ENCODE assay signal across 10 mouse cellular contexts in the genomic region with DNA sequence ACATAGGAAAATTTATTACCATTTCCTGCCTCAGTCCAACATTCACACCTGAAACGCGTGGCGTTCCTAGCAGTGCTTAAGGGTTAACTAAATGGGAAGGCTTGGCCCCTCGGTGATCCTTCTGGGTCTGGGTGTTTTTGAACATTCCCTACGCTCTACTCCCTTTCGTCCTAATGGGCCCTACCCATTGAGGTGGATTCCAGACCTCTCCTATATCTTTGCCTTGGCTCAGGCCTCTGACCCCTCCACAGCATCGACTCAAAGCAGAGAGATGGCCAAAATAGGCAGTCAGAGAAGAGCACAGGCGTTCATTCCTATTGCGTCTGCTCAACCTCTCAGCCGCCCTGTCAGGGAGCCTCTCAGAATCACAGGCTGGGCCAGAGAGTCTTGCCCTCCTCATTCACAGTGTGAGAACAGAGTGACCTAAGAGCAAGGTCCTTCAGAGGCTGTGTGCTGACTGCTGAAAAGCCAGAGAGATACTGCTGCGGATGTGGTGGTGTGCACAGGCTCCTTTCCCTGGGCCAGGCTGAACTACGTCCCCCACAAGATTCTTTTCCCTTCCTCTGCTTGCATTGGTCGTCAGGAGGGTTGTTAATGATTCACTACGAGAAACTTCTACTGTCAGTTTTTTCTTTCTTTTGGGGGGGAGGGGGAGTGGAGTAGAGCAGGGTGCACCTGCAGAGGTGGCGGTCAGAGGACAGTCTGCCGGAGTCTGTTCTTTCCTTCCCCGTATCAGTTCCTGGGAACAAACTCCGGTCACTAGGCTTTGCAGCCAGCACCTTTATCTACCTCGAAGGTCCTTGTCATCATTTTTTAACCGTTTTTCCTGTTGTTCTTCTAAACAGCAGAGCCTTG. TPM values are rescaled to one million over a fixed set of nuclear protein-coding genes. Genes with fewer than 3 reads are reported as not detected.
DNase-seq lines count a peak whose midpoint lies in the region; ATAC-seq and TF ChIP-seq lines count a peak whose summit lies in the region.
"Had no signal": no experiment of that assay in that cellular context is flagged by ENCODE, and none has a peak within 500 bp of the region (broad histone marks: within the 10 kb centered on the region; RNA-seq: fewer than 3 reads in every experiment).

No protein-coding gene starts in this region.

- no peak for TF ChIP-seq CTCF in kidney, postnatal 0 days (IDR thresholded peaks at IDR 0.05; ENCODE audit: low read depth)

- peak overlapping the region; percentile 10 to 20; a peak in 2 of 4 replicates for H3K4me3 ChIP-seq in heart, embryonic 14.5 days (ENCODE audit: control insufficient read depth in 1 of 2, insufficient read depth in 1 of 2, low read depth in 1 of 2, low read length in 2 of 2)
- H3K4me3 ChIP-seq in kidney, postnatal 0 days (replicated peaks; ENCODE audit: low read depth, low read length), result no peak overlapping the region
- H3K4me3 ChIP-seq: midbrain, embryonic 12.5 days had no signal

- peak; percentile 94 for ATAC-seq in heart, embryonic 14.5 days (ENCODE audit: insufficient number of reproducible peaks, insufficient read depth, low FRiP score, low read depth)
- ATAC-seq in kidney, postnatal 0 days (replicated peaks; ENCODE audit: low FRiP score, low read depth), result peak; percentile 93

- peak overlapping the region; percentile 96 to 98 for H3K27ac ChIP-seq in heart, embryonic 14.5 days (replicated peaks in 1 of 2; ENCODE audit: control insufficient read depth in 1 of 2, insufficient read depth in 1 of 2, low read depth in 2 of 2, low read length in 2 of 2)
- H3K27ac ChIP-seq in kidney, postnatal 0 days, result peak overlapping the region; percentile 60
- H3K27ac ChIP-seq: midbrain, embryonic 12.5 days had no signal

- no peaks in the 10 kb centered on the region for H3K36me3 ChIP-seq in heart, embryonic 14.5 days (ENCODE audit: control insufficient read depth, insufficient read depth, low read length)
- no peaks in the 10 kb centered on the region for H3K36me3 ChIP-seq in kidney, postnatal 0 days (ENCODE audit: insufficient read depth, low read length)
- H3K36me3 ChIP-seq: midbrain, embryonic 12.5 days had no signal

- DNase-seq in embryo, embryonic 10 days (ENCODE audit: low spot score), result peak; percentile 22
- no peak for DNase-seq in embryo, embryonic 9.5 days (ENCODE audit: extremely low spot score)
- peak; percentile 51 for DNase-seq in kidney, postnatal 0 days (ENCODE audit: low spot score)
- DNase-seq in ovary, postnatal 14 days (ENCODE audit: low spot score), result peak; percentile 22
- no peak for DNase-seq in layer of hippocampus, postnatal 25 days (ENCODE audit: extremely low spot score in 1 of 2, low spot score in 1 of 2)
- DNase-seq in thymus, postnatal 10 days (ENCODE audit: low spot score in 2 of 2), result no peak
- no peak for DNase-seq in frontal cortex, postnatal 14 days (ENCODE audit: low spot score in 2 of 2)
- DNase-seq: spleen, adult 18-20 months had no signal

- no peaks in the 10 kb centered on the region for H3K27me3 ChIP-seq in heart, embryonic 14.5 days (ENCODE audit: control insufficient read depth, insufficient read depth, low read length)
- no peaks in the 10 kb centered on the region for H3K27me3 ChIP-seq in kidney, postnatal 0 days (ENCODE audit: insufficient read depth, low read length)
- H3K27me3 ChIP-seq: midbrain, embryonic 12.5 days had no signal

- peak overlapping the region; percentile 63 for H3K4me2 ChIP-seq in heart, embryonic 14.5 days (ENCODE audit: low read length)
- no peak overlapping the region for H3K4me2 ChIP-seq in kidney, postnatal 0 days (ENCODE audit: low read length)
- H3K4me2 ChIP-seq: midbrain, embryonic 12.5 days had no signal

- 23% methylated on average over 20 of the region's 20 CpGs for WGBS in heart, embryonic 14.5 days
- 39% methylated on average over 20 of the region's 20 CpGs for WGBS in kidney, postnatal 0 days

- H3K4me1 ChIP-seq in heart, embryonic 14.5 days (ENCODE audit: control insufficient read depth in 2 of 2, insufficient read depth in 2 of 2, low read length in 2 of 2), result peaks cover 33 to 49% of the 10 kb centered on the region in 2 experiments
- no peaks in the 10 kb centered on the region for H3K4me1 ChIP-seq in kidney, postnatal 0 days (replicated peaks; ENCODE audit: insufficient read depth, low read length)
- H3K4me1 ChIP-seq: midbrain, embryonic 12.5 days had no signal

- peak overlapping the region; percentile 58 for H3K9ac ChIP-seq in heart, embryonic 14.5 days (ENCODE audit: low read length)
- H3K9ac ChIP-seq in kidney, postnatal 0 days (ENCODE audit: low read depth, low read length), result no peak overlapping the region
- H3K9ac ChIP-seq: midbrain, embryonic 12.5 days had no signal

- H3K9me3 ChIP-seq in heart, embryonic 14.5 days (ENCODE audit: control insufficient read depth, low read length), result no peaks in the 10 kb centered on the region
- no peaks in the 10 kb centered on the region for H3K9me3 ChIP-seq in kidney, postnatal 0 days (replicated peaks; ENCODE audit: low read length)
- H3K9me3 ChIP-seq: midbrain, embryonic 12.5 days had no signal

RNA-seq across cellular contexts. Expression of a gene that starts 38.9 kb away (rescaled TPM):
- 82.5 and 89.5 TPM in 2 replicates for polyA plus RNA-seq in heart, embryonic 14.5 days (2014; fragmentation: Nextera tagmentation; extraction: Ambion mirVana)
- polyA plus RNA-seq in kidney, postnatal 0 days (2015; fragmentation: Nextera tagmentation; extraction: Ambion mirVana), result 39.6 and 43.2 TPM in 2 replicates
- 10 to 100 TPM; 28.4 to 34.3 TPM for total RNA-seq in layer of hippocampus, postnatal 25 days (2021)

Comparison
In these comparisons a context has a peak if more than half of its experiments do, and no peak if none do; other contexts are left out.
1. DNase-seq: peak in embryo, embryonic 10 days (single experiment), kidney, postnatal 0 days (single experiment) and ovary, postnatal 14 days (single experiment); none in embryo, embryonic 9.5 days (single experiment), layer of hippocampus, postnatal 25 days (0 of 2), thymus, postnatal 10 days (0 of 2) and frontal cortex, postnatal 14 days (0 of 2).